Mouse (Mus musculus) mature B cell (primary cell): ENCODE results near the gene Lonrf2.

ENCODE experiments used
- in situ Hi-C: fragments of 300-500 bp; cut with MboI; formaldehyde crosslinking; loops from 2 replicates; pipeline ENCODE4 v1.14.3; 2019

Gene Lonrf2

GRCm38 (mm10) chr1:38769920-38770319 lies 66.6 kb downstream of the Lonrf2 start:
- in situ Hi-C loops = no loop called here

- in situ Hi-C loops = no loop called here
Observed at GRCm38 (mm10) chr1:38767812-38768211, 68.7 kb downstream of the Lonrf2 start.

DNA sequence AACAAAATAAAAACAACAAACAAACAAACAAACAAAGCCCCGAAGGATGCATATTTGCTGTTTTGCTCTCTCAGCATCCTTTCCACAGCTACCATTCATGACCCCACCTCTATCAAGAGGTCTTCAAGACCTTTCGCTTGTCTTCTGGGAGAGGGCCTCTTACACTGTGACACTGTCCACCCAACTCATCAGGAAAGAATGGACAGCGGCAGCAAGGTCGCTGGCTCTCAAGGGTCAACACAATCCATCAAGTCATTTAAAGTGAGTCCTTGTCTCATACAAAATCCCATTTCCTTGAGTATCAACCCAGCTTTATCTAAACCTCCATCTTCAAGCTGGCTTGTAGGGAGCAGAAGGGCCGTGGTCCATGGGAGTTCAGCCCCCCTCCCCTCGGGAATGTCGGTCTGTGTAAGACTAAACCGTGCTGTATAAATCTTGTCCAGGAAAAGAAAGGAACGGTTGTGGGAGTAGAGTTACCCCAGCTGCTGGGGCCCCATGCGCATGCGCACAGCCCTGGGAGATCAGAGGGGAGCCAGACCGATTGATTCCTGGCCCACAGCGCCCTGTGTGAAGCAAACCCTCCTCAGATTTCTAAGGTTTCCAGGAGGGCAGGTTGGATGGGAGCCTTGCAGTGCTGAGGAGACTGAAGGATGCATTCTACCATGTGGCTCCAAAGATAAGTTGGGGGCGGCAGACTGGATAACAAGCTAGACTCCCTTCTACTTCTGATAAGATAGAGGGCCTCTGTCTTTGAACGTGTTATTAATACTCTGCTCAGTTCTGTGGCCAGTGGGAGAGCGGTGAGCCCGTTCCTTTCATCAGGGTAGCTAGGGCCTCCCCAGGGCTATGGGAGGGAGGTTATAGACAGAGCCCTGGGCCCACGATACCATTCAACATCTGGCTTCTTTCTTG lies 69.6 kb downstream of the Lonrf2 start:
- in situ Hi-C loops = no loop called here

DNA sequence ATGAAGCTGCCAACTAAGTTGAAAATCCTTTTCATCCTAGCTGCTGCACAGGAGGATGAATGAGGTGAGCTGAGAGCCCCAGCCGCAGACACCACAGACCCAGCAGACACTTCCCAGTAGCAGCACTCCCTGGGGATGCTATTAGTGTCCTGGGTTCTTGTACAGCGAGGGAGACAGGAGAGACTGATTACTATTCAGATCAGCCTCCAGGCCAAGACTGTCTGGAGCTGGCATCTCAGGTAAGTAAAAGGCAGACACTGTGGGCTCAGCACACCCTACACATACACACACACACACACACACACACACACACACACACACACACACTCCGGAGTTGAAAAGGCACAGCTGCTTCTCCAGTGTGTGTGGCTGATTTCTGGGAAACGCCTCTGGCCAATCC lies 70.3 kb downstream of the Lonrf2 start:
- in situ Hi-C loops = no loop called here

DNA sequence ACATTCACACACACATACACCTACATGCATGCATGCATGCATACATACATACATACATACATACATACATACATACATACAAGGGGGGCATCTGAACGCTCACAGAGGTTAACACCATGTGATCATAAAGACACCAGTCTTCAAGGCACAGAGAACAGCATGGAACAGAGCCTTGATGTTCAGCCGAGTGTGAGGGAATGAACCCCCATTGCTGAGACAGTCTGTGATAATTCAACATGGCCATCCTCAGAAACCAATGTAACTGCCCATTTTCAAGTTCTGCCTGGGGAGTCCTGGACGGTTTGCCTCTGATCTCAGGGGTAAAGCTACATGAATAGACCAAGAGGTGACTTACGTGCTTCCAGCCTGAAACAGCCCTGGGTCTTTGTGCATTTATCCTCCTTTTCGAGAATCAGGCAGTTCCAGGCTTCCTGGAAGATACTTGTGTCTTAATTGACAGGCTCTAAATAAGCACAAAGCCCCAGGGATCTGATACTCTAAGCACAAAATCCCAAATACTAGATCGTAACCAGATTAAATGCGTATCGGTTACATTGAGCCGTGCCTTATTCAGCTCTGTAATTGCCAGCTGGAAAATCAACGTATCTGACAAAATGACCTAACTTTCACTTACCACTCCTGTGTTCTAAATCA lies 72.4 kb downstream of the Lonrf2 start:
- in situ Hi-C loops = no loop called here

DNA sequence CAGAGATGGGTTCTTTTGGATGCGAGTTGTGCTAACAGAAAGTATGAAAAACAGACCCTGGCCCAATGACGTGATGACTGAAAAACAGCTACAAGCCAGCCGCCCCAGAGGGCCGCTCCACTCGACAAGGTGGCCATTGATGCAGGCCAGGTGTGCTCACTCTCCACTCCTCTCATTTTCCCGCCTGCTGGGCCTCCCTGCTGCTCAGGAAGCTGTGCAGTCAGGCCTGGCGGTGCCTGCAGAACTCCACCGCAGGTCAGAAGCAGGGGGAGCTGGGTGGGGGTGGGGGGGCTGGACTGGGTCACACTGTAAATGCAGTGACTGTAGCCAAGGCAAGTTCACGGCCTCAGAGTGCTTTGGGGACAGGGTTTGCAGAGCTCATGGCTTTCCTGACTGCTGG lies 76.1 kb downstream of the Lonrf2 start:
- in situ Hi-C loops = no loop called here

DNA sequence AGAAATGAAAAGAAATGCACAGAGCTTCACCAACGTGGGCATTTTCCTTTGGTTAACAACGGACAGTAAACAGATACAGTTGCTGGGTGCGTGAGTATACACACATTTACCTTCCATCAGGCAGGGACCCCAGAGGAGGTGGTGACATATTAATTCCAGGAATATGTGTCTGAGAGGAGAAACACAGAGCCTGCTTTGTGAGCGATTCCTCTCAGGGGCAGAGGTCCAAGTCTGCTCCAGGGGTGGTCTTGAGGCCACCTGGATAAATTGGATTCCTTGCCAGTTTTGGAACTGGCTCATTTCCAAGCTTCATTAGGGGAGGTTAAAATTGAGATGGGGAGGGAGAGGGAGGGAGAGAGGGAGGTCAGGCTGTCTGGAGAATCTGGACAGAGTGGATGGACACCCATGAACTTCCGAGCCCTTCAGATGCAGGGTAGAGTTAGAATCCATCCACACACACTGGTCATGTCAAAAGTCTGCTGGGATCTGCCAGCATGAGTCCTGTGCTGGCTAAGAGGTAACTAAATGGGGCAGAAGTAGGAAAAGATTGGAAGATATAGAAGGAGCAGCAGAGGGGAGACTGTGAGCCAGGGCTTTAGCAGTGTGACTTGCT lies 78.6 kb downstream of the Lonrf2 start:
- in situ Hi-C loops = no loop called here

GRCm38 (mm10) chr1:38743863-38744262 lies 92.6 kb downstream of the Lonrf2 start:
- in situ Hi-C loops = no loop called here
